Mouse (Mus musculus) heart, postnatal 0 days (tissue): Measurements from ENCODE around the gene Sh3gl1. TPM values are rescaled to one million over a fixed set of nuclear protein-coding genes. Genes with fewer than 3 reads are reported as not detected.

Source experiments
- ATAC-seq: fragments of 200-750 bp; cut with Nextera tagmentation; 2 replicates; pipeline ENCODE4 v1.8.0; 2017; ENCODE audit warnings: low read depth, moderate number of reproducible peaks, moderate library complexity; ENCODE audit not compliant: insufficient read depth
- DNase-seq: peaks from one replicate; pipeline ENCODE4 v3.0.0-alpha.2; 2016; ENCODE audit warnings: low spot score
- H3K27ac ChIP-seq: fragments of 300-500 bp; sonication (generic); 2 replicates; pipeline ENCODE4 v1.5.1; 2014; ENCODE audit warnings: low read depth, mild to moderate bottlenecking
- H3K27me3 ChIP-seq: fragments of 300-500 bp; sonication (generic); 2 replicates; pipeline ENCODE4 v1.6.1; 2014; ENCODE audit warnings: low read length, mixed read lengths; ENCODE audit not compliant: control insufficient read depth, insufficient read depth
- H3K36me3 ChIP-seq: fragments of 300-500 bp; sonication (generic); replicated peaks from 2 replicates; pipeline ENCODE4 v1.6.1; 2014; ENCODE audit warnings: low read length, mixed read lengths; ENCODE audit not compliant: control insufficient read depth, insufficient read depth
- H3K4me1 ChIP-seq: fragments of 300-500 bp; sonication (generic); 2 replicates; pipeline ENCODE4 v1.6.1; 2014; ENCODE audit warnings: antibody characterized with exemption; ENCODE audit not compliant: control insufficient read depth, insufficient read depth
- H3K4me2 ChIP-seq: fragments of 300-500 bp; sonication (generic); 2 replicates; pipeline ENCODE4 v1.6.1; 2014; ENCODE audit warnings: low read depth, mild to moderate bottlenecking, low read length, moderate library complexity
- H3K4me3 ChIP-seq: fragments of 300-500 bp; sonication (generic); 2 replicates; pipeline ENCODE4 v1.5.1; 2014; ENCODE audit warnings: low read depth, low read length
- H3K9ac ChIP-seq: fragments of 300-500 bp; sonication (generic); replicated peaks from 2 replicates; pipeline ENCODE4 v1.6.1; 2014; ENCODE audit warnings: low read depth, low read length, mixed read lengths
- H3K9me3 ChIP-seq: fragments of 300-500 bp; sonication (generic); replicated peaks from 2 replicates; pipeline ENCODE4 v1.6.1; 2016; ENCODE audit warnings: low read length; ENCODE audit not compliant: control insufficient read depth
- CTCF ChIP-seq: IDR thresholded peaks from 2 replicates; pipeline ENCODE4 v1.5.1; 2016; ENCODE audit warnings: antibody characterized with exemption, control low read depth, low read depth
- EP300 ChIP-seq: IDR thresholded peaks from 2 replicates; pipeline ENCODE4 v1.6.1; 2016; ENCODE audit warnings: antibody characterized with exemption, low read depth
- WGBS: fragments of 180-500 bp; shearing (Covaris S2); extraction: QIAGEN DNeasy Blood & Tissue Kit; methylation state at CpG from one replicate; pipeline ENCODE4 v1.1.7; 2014; 5-methylcytosine and 5-hydroxymethylcytosine counted together
- polyA plus RNA-seq: library from polyadenylated mRNA; unstranded; fragments of >200 nt; fragmentation: Nextera tagmentation; extraction: Ambion mirVana; gene quantifications from 2 replicates; pipeline ENCODE4 v1.2.1, GENCODE M21; 2015
- total RNA-seq: library from RNA; depleted of rRNA; stranded (reverse); fragments of >200 nt; gene quantifications from 2 replicates; pipeline ENCODE4 v1.2.3, GENCODE M21; 2014; ENCODE audit warnings: low replicate concordance

The Sh3gl1 gene
- total and polyA plus RNA-seq, 2 experiments from 2014 or later = 43.5 to 45.8 TPM

- Histone ChIP-seq H3K4me3 (no peak overlapping the region), H3K27me3 (no peaks in the 10 kb centered on the region), H3K36me3 (peaks cover 34% of the 10 kb centered on the region), H3K9me3 (no peaks in the 10 kb centered on the region), H3K27ac (no peak overlapping the region), H3K4me2 (no peak overlapping the region), H3K4me1 (no peaks in the 10 kb centered on the region), H3K9ac (no peak overlapping the region)
- no peak for DNase-seq
- TF ChIP-seq CTCF = no peak
- no peak for TF ChIP-seq EP300
- ATAC-seq = no peak
Observed at GRCm38 (mm10) chr17:56054938-56055337, 18.5 kb upstream of the Sh3gl1 start.

- Histone ChIP-seq H3K4me3 (no peak overlapping the region), H3K27ac (no peak overlapping the region), H3K4me2 (no peak overlapping the region), H3K36me3 (peaks cover 42% of the 10 kb centered on the region), H3K27me3 (no peaks in the 10 kb centered on the region), H3K9ac (no peak overlapping the region), H3K9me3 (no peaks in the 10 kb centered on the region), H3K4me1 (no peaks in the 10 kb centered on the region)
- DNase-seq (no peak), ATAC-seq (no peak)
- 80% methylated on average over 5 of the region's 5 CpGs for WGBS
- TF ChIP-seq EP300 (no peak), CTCF (no peak)
Observed at GRCm38 (mm10) chr17:56051369-56051768, 14.9 kb upstream of the Sh3gl1 start.

GRCm38 (mm10) chr17:56040857-56041163 lies 4.4 kb upstream of the Sh3gl1 start:
- ATAC-seq (no peak), DNase-seq (no peak)
- Histone ChIP-seq H3K4me1 (peaks cover 6% of the 10 kb centered on the region), H3K27ac (peak overlapping the region; percentile 58), H3K36me3 (no peaks in the 10 kb centered on the region; the same call in 1 of the 2 replicates), H3K4me3 (peak overlapping the region; percentile 88), H3K9ac (peak overlapping the region; percentile 79), H3K9me3 (no peaks in the 10 kb centered on the region), H3K4me2 (peak overlapping the region; percentile 96), H3K27me3 (no peaks in the 10 kb centered on the region)
- TF ChIP-seq EP300 = no peak
- no peak for TF ChIP-seq CTCF
- under 1% methylated on average over 12 of the region's 12 CpGs for WGBS

GRCm38 (mm10) chr17:56040030-56040856 lies 3.8 kb upstream of the Sh3gl1 start, which contains the start of gene Chaf1a:
Chaf1a (plus strand) TSS chr17:56040439.
- under 1% methylated on average over 56 of the region's 68 CpGs for WGBS
- Histone ChIP-seq H3K9me3 (no peaks in the 10 kb centered on the region), H3K4me2 (peak within 1 kb of the TSS; percentile 96), H3K36me3 (no peaks in the 10 kb centered on the region; the same call in 1 of the 2 replicates), H3K27ac (peak within 1 kb of the TSS; percentile 58), H3K27me3 (no peaks in the 10 kb centered on the region), H3K4me3 (peak within 1 kb of the TSS; percentile 88), H3K9ac (peak within 1 kb of the TSS; percentile 79), H3K4me1 (peaks cover 11% of the 10 kb centered on the region)
- TF ChIP-seq EP300 (peak; percentile 35; the same call in 1 of the 2 replicates), CTCF (no peak)
- ATAC-seq (peak; percentile 81), DNase-seq (peak; percentile 99)

GRCm38 (mm10) chr17:56039345-56039744 lies 2.9 kb upstream of the Sh3gl1 start:
- ATAC-seq (no peak), DNase-seq (no peak)
- H3K4me1 ChIP-seq = peaks cover 19% of the 10 kb centered on the region
- no peak overlapping the region for H3K27ac ChIP-seq
- WGBS = 70% methylated on average over 4 of the region's 4 CpGs
- H3K9ac ChIP-seq = no peak overlapping the region
- H3K9me3 ChIP-seq = no peaks in the 10 kb centered on the region
- no peak overlapping the region for H3K4me2 ChIP-seq
- peaks cover 6% of the 10 kb centered on the region for H3K36me3 ChIP-seq
- TF ChIP-seq CTCF (no peak), EP300 (no peak)
- no peaks in the 10 kb centered on the region for H3K27me3 ChIP-seq
- no peak overlapping the region for H3K4me3 ChIP-seq
